Mouse (Mus musculus) cerebellum, postnatal 4 days (tissue): ENCODE data around the gene Mup22.
"Not testable (repeated sequence)": the region's sequence is repeated elsewhere in the genome, so short reads cannot be mapped to it uniquely, and the experiment has no call there.

Experiments
- DNase-seq, 2 experiments: peaks; one replicate each; pipeline ENCODE4 v3.0.0; 2022; ENCODE audit warnings: low spot score in 2 of 2, mixed read lengths in 1 of 2

Gene Mup22

GRCm38 (mm10) chr4:60821363-60821762 is at the start of gene Mup22:
Mup22 (minus strand) TSS chr4:60821463.
- DNase-seq, result not testable (repeated sequence)

GRCm38 (mm10) chr4:60840889-60841288 is 19.6 kb upstream of the Mup22 start:
- not testable (repeated sequence) for DNase-seq
